Mouse (Mus musculus) liver, adult 2 months (tissue): Measurements from ENCODE around the gene Gm15557.

Experiments
- CTCF ChIP-seq: fragments of 200-500 bp; IDR thresholded peaks from 2 replicates; pipeline ENCODE4 v1.5.1; 2011; ENCODE audit warnings: low read depth, low read length, control low read depth
- POLR2A ChIP-seq: fragments of 200-500 bp; IDR thresholded peaks from 2 replicates; pipeline ENCODE4 v1.6.1; 2011; ENCODE audit warnings: low read length, control low read depth; ENCODE audit not compliant: insufficient read depth; ENCODE audit errors: extremely low read depth

DNA sequence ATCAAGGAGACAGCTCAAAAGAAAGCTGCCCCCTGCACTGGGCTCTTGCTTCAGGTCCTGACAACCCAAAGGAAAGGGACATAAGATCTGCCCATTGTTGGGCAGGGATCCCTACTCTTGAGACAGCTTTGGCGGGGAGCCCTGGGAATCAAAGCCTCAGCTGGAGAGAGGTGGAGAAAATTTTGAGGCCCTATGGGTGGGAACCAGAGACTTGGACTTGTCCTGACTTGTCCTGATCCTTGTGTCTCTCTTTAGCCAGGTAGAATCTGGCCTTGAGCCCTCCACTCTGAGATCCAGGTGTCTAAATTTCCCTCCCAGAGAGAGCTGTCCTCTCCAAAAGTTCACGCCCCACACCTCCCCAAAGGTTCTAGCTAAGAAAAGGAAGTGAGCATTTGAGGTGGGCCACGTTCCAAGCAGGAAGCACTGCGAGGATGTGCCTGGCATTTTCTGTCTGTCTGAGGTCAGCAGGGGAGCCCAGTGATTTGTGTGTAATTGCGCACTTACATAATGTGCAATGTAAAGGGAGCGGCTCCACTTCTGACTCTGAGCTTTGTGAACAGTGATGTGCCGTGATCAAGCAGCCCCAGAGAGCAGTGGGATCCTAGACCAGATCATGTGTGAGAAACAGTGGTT, 515 bp upstream of the Gm15557 start:
- no peak for TF ChIP-seq CTCF
- no peak for TF ChIP-seq POLR2A
